Mouse (Mus musculus): ENCODE results near the gene Gm3558.
"Not testable (repeated sequence)": the region's sequence is repeated elsewhere in the genome, so short reads cannot be mapped to it uniquely, and the experiment has no call there.

GRCm38 (mm10) chr14:7567266-7567665 is 1.1 kb downstream of the Gm3558 start:
- not testable (repeated sequence) for TF ChIP-seq POLR2A (IDR thresholded peaks at IDR 0.05; ENCODE audit: control insufficient read depth, low read depth, low read length); CTCF (IDR thresholded peaks at IDR 0.05; ENCODE audit: control insufficient read depth, insufficient read depth, insufficient replicate concordance, low read depth, low read length)
